Mouse (Mus musculus) hindbrain, embryonic 14.5 days (tissue): ENCODE data around the gene Rab25. TPM values are rescaled to one million over a fixed set of nuclear protein-coding genes. Genes with fewer than 3 reads are reported as not detected.
"Not testable (repeated sequence)": the region's sequence is repeated elsewhere in the genome, so short reads cannot be mapped to it uniquely, and the experiment has no call there.

Experiments used
- ATAC-seq: fragments of 200-750 bp; cut with Nextera tagmentation; 2 replicates; pipeline ENCODE4 v1.8.0; 2017; ENCODE audit warnings: moderate number of reproducible peaks, mild to moderate bottlenecking, moderate TSS enrichment, moderate library complexity; ENCODE audit not compliant: low FRiP score
- DNase-seq: peaks from one replicate; pipeline ENCODE4 v3.0.0-alpha.2; 2015; ENCODE audit warnings: low spot score
- H3K27ac ChIP-seq: fragments of 300-500 bp; sonication (generic); 2 replicates; pipeline ENCODE4 v1.5.1; 2014; ENCODE audit warnings: mild to moderate bottlenecking, moderate library complexity
- H3K27me3 ChIP-seq: fragments of 300-500 bp; sonication (generic); 2 replicates; pipeline ENCODE4 v1.6.1; 2014; ENCODE audit warnings: mild to moderate bottlenecking, low read length, mixed read lengths; ENCODE audit not compliant: control insufficient read depth, insufficient read depth
- H3K36me3 ChIP-seq: fragments of 300-500 bp; sonication (generic); replicated peaks from 2 replicates; pipeline ENCODE4 v1.6.1; 2014; ENCODE audit not compliant: control insufficient read depth, insufficient read depth
- H3K4me1 ChIP-seq: fragments of 300-500 bp; sonication (generic); replicated peaks from 2 replicates; pipeline ENCODE4 v1.6.1; 2014; ENCODE audit warnings: antibody characterized with exemption, low read length, mixed read lengths; ENCODE audit not compliant: control insufficient read depth, insufficient read depth
- H3K4me2 ChIP-seq: fragments of 300-500 bp; sonication (generic); replicated peaks from 2 replicates; pipeline ENCODE4 v1.6.1; 2014; ENCODE audit warnings: mild to moderate bottlenecking, moderate library complexity
- H3K4me3 ChIP-seq: fragments of 300-500 bp; sonication (generic); replicated peaks from 2 replicates; pipeline ENCODE4 v1.5.1; 2014; ENCODE audit warnings: mild to moderate bottlenecking, low read length
- H3K9ac ChIP-seq: fragments of 300-500 bp; sonication (generic); 2 replicates; pipeline ENCODE4 v1.6.1; 2014
- H3K9me3 ChIP-seq: fragments of 300-500 bp; sonication (generic); 2 replicates; pipeline ENCODE4 v1.6.1; 2016; ENCODE audit warnings: low read length; ENCODE audit not compliant: control insufficient read depth
- WGBS: fragments of 180-500 bp; shearing (Covaris S2); extraction: QIAGEN DNeasy Blood & Tissue Kit; methylation state at CpG from one replicate; pipeline ENCODE4 v1.1.7; 2014; 5-methylcytosine and 5-hydroxymethylcytosine counted together
- polyA plus RNA-seq: library from polyadenylated mRNA; unstranded; fragments of >200 nt; fragmentation: Nextera tagmentation; extraction: Ambion mirVana; gene quantifications from 2 replicates; pipeline ENCODE4 v1.2.1, GENCODE M21; 2014

The Rab25 gene
- polyA plus RNA-seq, result 0.20 TPM in 1 of 2 replicates, not detected in the other

DNA sequence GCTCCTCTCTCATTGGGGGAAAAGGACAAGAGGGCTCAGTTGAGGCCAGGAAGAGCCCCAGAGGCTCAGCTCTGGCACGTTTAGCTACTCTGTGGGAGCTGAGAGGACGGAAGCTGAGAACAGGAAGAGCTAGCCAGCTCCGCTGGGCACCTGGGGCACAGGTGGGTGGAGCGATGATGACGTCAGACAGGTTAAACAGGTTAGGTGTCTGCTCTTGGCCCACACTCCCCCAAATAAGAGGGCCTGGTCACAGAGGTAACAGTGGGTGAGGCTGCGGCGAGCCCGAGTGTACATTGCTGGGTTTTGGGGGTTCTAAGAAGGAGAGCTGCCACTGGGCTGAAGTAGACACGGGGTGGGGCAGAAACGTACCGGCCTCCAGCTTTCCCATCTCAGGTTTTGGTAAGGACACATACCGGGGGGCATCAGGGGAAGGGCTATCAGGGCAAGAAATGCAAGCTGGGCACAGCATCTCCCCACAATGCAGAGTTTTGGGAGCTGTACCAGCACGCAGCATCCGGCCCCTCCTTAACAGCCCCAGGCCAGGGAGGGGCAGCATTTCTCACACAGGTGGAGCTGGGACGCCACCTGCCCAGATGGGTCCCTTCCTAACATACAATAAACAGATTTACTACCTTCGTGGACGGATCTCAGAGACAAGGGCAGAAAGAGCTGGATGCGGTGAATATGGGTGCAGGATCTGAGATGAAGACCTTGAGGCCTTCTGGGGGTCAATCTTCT lies at the start of gene Rab25:
TSS of gene Rab25 (minus strand) at position 121 of the 738 bp plus-strand sequence.
- no peak for DNase-seq
- 59% methylated on average over 18 of the region's 18 CpGs for WGBS

DNA sequence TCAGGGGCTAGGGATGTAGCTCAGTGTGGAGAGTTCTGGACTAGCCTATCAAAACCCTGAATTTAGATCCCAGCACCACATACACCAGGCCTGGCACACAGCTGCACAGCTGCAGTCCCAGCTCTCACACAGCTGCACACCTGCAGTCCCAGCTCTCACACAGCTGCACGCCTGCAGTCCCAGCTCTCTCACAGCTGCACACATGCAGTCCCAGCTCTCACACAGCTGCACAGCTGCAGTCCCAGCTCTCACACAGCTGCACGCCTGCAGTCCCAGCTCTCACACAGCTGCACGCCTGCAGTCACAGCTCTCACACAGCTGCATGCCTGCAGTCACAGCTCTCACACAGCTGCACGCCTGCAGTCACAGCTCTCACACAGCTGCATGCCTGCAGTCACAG lies 48.4 kb upstream of the Rab25 start:
- not testable (repeated sequence) for H3K4me3 ChIP-seq, H3K27ac ChIP-seq, H3K36me3 ChIP-seq, H3K9me3 ChIP-seq, DNase-seq, H3K4me1 ChIP-seq, ATAC-seq, H3K27me3 ChIP-seq, H3K9ac ChIP-seq, H3K4me2 ChIP-seq
- WGBS, result 84% methylated on average over 4 of the region's 4 CpGs

More for the DNA sequence above, at the start of gene Rab25:
- Histone ChIP-seq H3K27me3 (no peaks in the 10 kb centered on the region), H3K9ac (no peak within 1 kb of the TSS), H3K4me3 (no peak within 1 kb of the TSS), H3K4me2 (no peak within 1 kb of the TSS), H3K36me3 (no peaks in the 10 kb centered on the region; the same call in 1 of the 2 replicates), H3K9me3 (no peaks in the 10 kb centered on the region), H3K27ac (no peak within 1 kb of the TSS), H3K4me1 (peaks cover 5% of the 10 kb centered on the region; the same call in 1 of the 2 replicates)
- ATAC-seq, result no peak

DNA sequence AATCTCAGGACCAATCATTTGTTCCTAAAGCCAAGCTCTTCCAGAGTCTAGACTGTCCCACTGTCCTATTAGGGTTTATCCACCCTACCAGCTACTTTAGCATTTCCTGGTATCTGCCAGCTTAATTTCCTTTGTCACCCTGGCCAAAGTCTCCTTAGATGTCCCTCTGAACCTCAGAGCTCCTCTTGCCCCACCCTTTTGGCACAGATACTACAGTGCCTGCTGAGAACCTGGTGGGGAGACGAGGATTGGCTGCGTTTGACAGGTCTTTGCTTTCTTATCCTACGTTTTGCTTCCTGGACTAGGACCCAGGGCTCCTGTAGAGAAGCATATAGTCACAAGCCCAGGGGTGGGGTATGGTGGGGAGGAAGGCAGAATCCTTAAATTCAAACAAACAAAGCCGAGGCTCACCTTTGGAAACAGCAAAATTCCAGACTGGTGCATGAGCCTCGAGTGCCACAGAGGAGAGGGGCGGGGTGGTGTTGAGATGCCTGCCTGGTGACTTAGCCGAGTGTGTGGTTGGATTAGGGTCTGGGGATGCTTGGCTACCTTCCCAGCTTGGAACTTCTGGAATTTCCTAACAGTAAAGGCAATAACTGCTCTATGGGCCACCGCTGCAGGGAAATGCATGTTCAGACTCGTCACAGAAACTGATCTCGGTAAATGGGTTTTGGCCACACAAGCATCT lies 45.9 kb upstream of the Rab25 start:
- no peak overlapping the region for H3K4me2 ChIP-seq
- no peaks in the 10 kb centered on the region for H3K4me1 ChIP-seq
- H3K9me3 ChIP-seq, result no peaks in the 10 kb centered on the region
- DNase-seq (no peak), ATAC-seq (no peak)
- H3K9ac ChIP-seq, result no peak overlapping the region
- 69% methylated on average over 10 of the region's 10 CpGs for WGBS
- H3K27ac ChIP-seq, result no peak overlapping the region
- no peaks in the 10 kb centered on the region for H3K27me3 ChIP-seq
- no peak overlapping the region for H3K4me3 ChIP-seq
- H3K36me3 ChIP-seq, result peaks cover 7% of the 10 kb centered on the region; the same call in 1 of the 2 replicates

DNA sequence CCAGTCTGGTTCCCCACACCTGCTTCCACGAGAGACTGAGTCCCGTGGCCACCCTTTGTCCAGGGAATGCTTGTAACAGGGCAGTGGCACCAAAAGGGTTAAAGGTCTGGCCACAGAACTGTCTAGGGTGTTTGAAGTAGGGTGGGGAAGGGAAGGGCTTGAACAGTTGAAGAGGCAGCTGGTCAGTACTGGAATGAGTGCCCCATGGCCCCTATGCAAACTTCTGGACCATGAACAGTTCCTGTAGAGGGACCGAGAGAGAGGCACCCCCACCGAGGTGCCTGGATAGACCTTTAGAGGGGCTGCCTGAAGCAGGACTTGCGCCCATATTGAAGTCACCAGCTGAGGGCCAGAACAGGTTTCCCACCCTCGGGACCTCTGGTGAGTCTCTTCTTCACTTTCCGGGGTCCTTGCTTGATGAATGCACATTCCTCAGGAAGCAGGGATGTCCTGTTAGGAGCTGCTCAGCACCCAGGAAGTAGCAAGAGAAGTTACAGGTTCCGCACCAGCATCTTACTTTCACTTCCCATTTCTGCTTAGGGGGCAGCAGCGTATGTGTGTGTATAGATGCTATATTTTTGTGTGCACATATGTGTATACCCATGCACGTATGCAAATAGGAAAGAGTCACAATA lies 45.0 kb upstream of the Rab25 start:
- H3K9me3 ChIP-seq, result no peaks in the 10 kb centered on the region
- H3K4me3 ChIP-seq, result no peak overlapping the region
- no peaks in the 10 kb centered on the region for H3K4me1 ChIP-seq
- ATAC-seq (no peak), DNase-seq (no peak)
- H3K27me3 ChIP-seq, result no peaks in the 10 kb centered on the region
- no peak overlapping the region for H3K9ac ChIP-seq
- WGBS, result 75% methylated on average over 10 of the region's 10 CpGs
- peaks cover 16% of the 10 kb centered on the region for H3K36me3 ChIP-seq
- H3K4me2 ChIP-seq, result no peak overlapping the region
- H3K27ac ChIP-seq, result no peak overlapping the region

DNA sequence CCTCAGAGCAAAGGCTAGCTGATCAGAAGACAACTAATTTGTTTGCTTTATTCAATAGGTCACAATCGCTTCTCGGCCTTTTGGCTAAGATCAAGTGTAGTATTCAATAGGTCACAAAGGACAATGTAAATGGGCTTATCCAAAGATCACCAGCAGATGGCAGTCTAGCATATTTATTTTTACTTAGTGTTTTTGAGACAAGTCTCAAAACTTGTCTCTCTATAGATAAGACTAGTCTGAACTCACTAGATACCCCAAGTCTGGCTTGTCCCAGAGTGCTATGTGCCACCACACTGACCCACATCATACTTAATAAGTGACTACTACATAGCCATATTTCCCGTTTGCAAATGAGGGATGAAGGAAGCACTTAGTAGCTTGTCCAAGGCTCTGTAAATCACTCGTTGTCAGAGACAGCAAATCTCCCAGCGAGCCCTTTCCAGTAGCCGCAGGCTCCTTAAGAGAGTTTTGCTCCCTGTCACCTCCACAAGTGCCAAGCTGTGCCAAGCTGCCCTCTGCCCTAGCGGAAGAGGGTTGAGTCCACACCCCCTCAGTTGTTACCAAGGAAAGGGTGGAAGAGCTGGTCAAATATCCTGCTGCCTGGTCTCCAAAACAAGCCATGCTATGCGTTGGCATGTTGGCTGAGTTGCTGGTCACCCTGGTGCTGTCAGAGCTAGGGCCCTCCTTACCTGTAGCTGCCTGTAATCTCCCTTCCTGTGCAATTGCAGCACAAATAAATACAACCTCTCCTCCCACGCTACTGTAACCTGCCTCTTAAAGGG lies 44.0 kb upstream of the Rab25 start:
- peak; percentile 84 for DNase-seq

DNA sequence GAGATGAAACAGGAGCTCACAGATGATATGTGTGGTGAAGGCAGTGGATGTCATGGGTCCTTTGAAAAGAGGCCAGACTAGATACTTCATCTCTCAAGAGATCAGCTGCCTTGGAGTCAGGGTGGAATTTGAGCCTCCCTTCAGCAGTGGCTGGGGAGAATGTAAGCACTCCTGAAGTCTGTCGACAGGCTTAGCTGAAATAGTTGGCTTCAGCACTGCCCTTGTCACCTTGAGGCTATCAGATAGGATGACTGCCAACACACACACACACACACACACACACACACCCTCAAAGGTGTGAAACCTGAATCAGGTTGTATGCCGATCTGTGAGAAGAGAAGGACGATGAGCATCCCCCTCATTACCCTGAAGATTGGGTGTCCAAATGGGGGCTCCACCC lies 42.9 kb upstream of the Rab25 start:
- Histone ChIP-seq H3K4me2 (no peak overlapping the region), H3K27ac (no peak overlapping the region), H3K4me1 (no peaks in the 10 kb centered on the region), H3K4me3 (no peak overlapping the region), H3K9me3 (no peaks in the 10 kb centered on the region), H3K9ac (0 out of 2 replicates have a peak overlapping the region, but pooled peaks have one; percentile 20), H3K36me3 (peaks cover 36% of the 10 kb centered on the region), H3K27me3 (no peaks in the 10 kb centered on the region)
- no peak for ATAC-seq
- DNase-seq, result no peak
- 61% methylated on average over 3 of the region's 3 CpGs for WGBS

More for the DNA sequence above, 44.0 kb upstream of the Rab25 start:
- Histone ChIP-seq H3K4me1 (no peaks in the 10 kb centered on the region), H3K27ac (no peak overlapping the region), H3K9ac (no peak overlapping the region), H3K4me3 (no peak overlapping the region), H3K36me3 (peaks cover 26% of the 10 kb centered on the region), H3K4me2 (no peak overlapping the region), H3K9me3 (no peaks in the 10 kb centered on the region), H3K27me3 (no peaks in the 10 kb centered on the region)
- no peak for ATAC-seq
- WGBS, result 29% methylated on average over 9 of the region's 9 CpGs

DNA sequence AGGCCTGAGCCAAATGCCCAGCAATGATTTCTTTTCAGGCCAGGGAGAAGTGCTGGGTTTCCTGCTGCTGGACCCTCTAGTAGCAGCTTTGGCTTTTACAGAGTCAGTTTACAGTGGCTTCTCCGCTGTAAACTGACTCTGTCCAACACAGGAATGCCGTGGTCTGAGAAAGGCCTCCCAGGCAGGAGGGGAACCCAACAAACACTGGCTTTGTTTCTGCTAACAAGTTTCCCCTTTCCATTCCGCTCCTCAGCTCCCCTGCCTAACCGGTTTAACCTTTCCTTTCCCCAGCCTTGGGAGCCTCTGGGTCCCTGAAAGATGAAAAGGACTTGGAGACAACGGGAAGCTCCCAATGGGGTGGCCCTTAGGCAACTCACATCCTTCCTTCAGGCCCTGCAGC lies 42.1 kb upstream of the Rab25 start:
- H3K4me3 ChIP-seq, result no peak overlapping the region
- no peaks in the 10 kb centered on the region for H3K4me1 ChIP-seq
- DNase-seq, result no peak
- no peak overlapping the region for H3K27ac ChIP-seq
- H3K36me3 ChIP-seq, result peaks cover 44% of the 10 kb centered on the region
- WGBS, result 25% methylated on average over 5 of the region's 5 CpGs
- H3K4me2 ChIP-seq, result no peak overlapping the region
- H3K9ac ChIP-seq, result 0 out of 2 replicates have a peak overlapping the region, but pooled peaks have one; percentile 20
- no peaks in the 10 kb centered on the region for H3K9me3 ChIP-seq
- no peak for ATAC-seq
- H3K27me3 ChIP-seq, result no peaks in the 10 kb centered on the region

DNA sequence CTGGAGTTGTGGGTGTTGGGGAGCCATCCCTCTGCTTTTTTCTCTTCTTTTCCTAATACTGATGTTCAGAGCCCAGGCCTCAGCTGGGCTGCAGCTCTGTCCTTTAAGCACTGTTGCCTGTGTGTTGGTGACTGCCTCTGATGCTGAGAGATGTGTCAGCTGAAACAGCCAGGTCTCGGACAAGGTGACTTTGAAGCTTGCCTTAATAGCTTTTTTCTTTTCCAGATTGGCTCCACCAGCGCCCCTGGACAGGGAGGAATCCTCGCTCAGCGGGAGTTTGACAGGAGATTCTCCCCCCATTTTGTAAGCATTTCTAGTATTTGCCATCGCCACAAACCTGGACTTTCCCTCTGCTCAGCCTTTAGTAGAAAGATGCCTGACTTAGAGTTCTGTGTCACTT lies 38.5 kb upstream of the Rab25 start:
- Histone ChIP-seq H3K36me3 (peaks cover 71% of the 10 kb centered on the region), H3K4me1 (no peaks in the 10 kb centered on the region), H3K9me3 (no peaks in the 10 kb centered on the region), H3K27ac (no peak overlapping the region), H3K27me3 (no peaks in the 10 kb centered on the region), H3K4me2 (no peak overlapping the region), H3K4me3 (no peak overlapping the region), H3K9ac (no peak overlapping the region)
- WGBS, result 97% methylated on average over 5 of the region's 5 CpGs
- ATAC-seq (no peak), DNase-seq (no peak)
